Mouse (Mus musculus): Measurements from ENCODE around the gene Mtmr11.
"Not testable (repeated sequence)": the region's sequence is repeated elsewhere in the genome, so short reads cannot be mapped to it uniquely, and the experiment has no call there.

Mtmr11 gene

GRCm38 (mm10) chr3:96171583-96172196 lies 9.9 kb downstream of the Mtmr11 start:
- in situ Hi-C loops (cut with MseI, MboI): no loop called here

GRCm38 (mm10) chr3:96172197-96173178 lies 10.7 kb downstream of the Mtmr11 start, which contains the start of gene Sf3b4:
TSS of gene Sf3b4 (plus strand) at chr3:96172332.
- in situ Hi-C loops (cut with MseI, MboI): no loop called here

DNA sequence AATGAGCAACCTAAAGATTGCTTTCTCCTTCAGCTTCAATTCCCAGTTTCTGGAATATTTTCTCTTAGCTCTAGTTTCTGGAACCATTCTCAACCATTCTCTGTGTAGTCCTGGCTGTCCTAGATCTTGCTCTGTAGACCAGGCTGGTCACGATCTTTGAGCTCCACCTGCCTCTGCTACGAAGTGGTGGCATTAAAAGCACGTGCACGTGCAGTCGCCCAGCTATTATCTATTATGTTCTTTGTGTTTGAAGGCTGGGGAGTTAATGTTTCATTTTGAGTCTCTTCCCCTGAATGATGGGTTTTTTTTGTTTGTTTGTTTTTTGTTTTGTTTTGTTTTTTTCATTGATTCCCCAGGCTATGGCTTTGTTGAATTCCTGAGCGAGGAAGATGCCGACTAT lies 11.4 kb downstream of the Mtmr11 start:
- in situ Hi-C loops (cut with MseI, MboI): no loop called here

DNA sequence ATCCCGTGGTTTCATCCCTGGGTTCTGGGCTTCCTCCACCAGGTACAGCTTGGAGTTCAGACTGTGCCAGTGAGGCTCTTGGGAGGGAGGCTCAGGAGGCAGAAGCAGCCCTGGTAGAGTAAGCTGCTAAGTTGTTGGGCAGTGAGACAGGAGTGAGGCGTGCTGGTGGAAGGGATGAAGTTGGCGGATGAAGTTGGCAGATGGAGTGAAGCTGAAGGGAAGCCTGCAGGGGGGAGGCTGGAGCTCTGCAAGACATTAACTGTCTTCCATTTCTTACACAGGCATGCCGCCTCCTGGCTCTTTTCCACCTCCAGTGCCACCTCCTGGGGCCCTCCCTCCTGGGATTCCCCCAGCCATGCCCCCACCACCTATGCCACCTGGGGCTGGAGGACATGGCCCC lies 12.2 kb downstream of the Mtmr11 start:
- in situ Hi-C loops (cut with MseI, MboI): not testable (repeated sequence)

DNA sequence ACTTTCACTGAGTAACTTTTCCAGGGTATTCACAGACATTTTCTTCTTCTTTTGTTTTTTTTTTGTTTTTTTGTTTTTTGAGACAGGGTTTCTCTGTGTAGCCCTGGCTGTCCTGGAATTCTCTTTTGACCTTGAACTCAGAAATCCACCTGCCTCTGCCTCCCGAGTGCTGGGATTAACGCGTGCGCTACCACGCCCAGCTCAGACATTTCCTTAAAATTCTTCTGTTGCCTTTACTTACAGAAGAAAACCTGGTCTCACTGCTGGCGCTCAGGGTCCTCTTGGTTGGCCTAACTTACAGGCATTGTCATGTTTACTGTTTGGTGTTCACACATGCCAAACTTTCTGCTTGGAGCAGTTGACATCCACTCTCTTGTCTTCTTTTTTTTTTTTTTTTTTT lies 13.4 kb downstream of the Mtmr11 start:
- in situ Hi-C loops (cut with MseI, MboI): no loop called here

DNA sequence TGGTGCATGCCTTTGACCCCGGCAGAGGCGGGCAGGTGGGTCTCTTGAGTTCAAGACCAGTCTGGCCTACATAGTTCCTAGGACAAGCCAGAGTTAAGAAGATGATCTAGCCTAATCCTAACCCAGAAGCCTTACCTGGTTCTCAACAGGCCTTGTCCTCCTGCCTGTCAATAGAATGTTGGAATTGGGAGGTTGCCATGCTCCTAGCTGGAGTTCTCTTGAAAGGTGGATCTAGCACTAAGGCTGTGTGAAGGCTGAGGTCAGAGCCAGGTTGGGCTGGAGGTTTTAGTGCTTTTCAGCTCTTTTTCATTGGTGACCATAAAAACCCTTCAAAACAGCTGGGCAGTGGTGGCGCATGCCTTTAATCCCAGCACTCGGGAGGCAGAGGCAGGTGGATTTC lies 16.6 kb downstream of the Mtmr11 start:
- in situ Hi-C loops (cut with MseI, MboI): no loop called here

DNA sequence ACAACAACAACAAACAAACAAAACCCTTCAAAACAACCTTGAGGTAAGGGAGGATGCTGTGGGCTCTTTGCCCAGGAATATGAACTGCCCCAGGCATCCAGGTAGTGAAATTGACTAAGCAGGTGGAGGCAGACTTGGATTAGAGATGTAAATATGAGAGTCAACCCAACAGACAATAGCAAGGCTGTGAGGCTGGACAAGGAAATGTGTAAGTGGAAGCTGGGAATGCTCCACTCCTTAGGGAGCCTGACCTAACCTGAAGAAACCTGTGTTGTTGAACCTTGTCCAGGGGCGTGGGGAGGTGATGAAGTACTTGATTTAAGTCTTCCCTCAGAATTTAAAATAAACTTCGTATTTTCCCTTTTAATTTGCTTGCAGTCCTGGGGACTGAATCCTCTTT lies 17.1 kb downstream of the Mtmr11 start:
- in situ Hi-C loops (cut with MseI, MboI): no loop called here

DNA sequence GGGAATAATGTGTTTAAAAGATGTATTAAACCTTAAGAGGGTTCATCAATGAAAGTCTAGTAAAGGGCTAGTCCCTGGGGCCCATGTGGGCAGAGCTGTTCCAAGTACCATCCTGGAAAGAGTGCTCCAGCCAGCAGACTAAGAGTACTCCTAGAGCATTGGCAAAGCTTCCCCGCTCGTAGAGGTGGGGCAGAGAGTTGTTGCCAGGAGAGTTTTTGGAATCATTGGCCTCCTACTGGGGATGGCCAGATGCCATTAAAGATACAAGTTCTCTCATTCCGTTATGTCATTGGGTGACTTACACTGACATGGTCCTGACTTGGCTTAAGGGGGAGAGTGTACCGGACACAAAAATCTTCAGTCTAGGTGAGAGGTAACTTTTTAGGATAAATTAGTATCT lies 17.7 kb downstream of the Mtmr11 start:
- in situ Hi-C loops (cut with MseI, MboI): no loop called here

DNA sequence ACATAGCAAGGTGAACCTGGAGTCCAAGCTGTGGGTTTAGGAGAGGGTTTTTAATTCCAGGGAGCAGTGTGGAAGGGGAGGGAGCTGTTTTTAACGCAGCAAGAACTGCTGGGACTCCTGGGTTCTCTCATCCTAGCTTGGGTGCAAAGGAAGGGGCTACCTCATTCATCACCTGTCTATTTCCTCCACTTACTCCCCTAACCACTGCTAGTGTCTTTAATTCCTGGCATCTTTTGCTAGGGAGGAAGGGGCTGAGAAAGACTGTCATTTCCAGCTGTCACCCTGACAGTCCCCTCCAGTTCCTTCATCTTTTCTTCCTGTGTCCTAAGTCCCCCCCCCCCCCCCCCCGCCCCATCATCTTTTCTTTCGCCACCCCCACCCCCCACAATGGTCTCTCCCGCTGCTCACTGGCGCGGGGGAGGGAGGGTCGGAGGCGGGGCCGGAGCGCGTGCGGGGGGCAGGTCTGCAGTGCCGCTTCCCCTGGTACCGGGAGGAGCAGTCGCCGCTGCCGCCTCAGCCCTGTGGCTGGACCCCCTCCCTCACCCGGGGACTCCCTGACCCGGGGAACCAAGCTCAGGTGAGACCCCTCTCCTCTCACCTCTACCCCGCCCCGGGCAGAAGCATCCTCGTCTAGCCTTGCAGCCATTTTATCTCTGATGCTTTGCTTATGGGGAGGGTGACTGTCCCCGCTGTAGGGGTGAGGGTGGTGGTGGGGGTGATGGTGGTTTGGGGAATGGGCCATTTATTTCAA lies 19.1 kb downstream of the Mtmr11 start, which contains the start of gene Sv2a:
TSS of gene Sv2a (plus strand) at position 425 of the 751 bp plus-strand sequence.
- in situ Hi-C loops (cut with MseI, MboI): no loop called here

DNA sequence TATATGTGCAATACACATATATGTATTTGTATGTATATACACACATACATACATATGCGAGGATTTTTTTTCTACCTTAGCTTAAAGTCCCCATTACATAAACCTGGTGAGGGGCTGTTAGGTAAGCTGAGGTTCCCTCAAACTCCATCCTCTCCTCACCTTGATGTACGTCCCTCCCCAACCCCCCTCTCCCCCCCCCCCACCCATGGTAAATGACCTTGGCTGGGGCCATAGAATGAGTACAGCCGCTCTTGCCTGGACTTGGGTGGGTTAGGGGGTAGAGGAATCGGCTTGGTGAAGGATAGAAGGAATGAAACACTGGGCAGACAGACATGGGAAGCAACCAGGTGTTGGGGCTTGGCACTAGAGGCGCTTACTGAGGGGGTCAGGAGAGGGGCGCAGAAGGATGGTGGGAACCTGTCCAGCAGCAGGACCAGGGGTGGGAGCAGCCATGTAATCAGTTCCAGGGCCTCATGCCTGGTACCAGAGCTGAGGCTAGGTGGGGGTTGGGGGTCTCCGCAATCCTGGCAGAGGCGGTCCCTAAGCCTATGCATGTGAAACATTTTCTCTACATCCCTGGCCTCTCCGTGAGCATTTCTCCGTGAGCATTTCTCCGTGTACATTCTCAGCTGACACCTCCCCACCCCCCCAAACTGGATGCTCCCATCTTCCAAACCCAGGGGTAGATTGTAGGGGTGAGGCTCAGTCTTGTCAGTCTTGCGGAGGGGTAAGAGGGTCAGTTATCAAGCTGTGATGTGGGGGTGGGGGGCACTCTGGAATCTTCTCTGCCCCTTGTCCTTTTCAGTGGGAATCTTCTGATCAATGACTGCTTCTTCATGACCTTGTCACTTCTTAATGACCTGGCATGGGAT lies 19.9 kb downstream of the Mtmr11 start:
- in situ Hi-C loops (cut with MseI, MboI): no loop called here

- in situ Hi-C loops (cut with MseI, MboI): no loop called here
Measured at GRCm38 (mm10) chr3:96182382-96182776, 20.6 kb downstream of the Mtmr11 start.

GRCm38 (mm10) chr3:96192977-96193376 lies 31.2 kb downstream of the Mtmr11 start:
- in situ Hi-C loops (cut with MseI, MboI): no loop called here

DNA sequence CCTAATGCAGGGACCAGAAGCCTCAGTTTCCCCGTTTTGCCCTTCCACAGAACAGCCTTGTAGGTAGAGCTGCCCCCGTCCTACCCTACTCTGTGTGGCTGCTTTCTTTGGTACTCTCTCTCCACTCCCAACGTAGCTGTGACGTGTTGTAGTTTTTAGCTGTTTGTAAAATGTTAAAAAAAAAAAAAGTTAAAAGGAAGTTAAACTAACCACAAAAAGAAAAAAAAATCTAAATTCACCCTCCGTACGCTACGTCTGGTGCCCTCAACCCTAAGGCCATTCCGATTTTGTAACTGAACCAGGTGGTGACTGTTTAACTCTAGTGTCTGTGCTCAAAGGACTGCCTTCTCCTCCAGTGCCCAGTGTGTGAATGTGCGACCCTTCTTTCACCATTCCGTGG lies 33.2 kb downstream of the Mtmr11 start:
- in situ Hi-C loops (cut with MseI, MboI): no loop called here

DNA sequence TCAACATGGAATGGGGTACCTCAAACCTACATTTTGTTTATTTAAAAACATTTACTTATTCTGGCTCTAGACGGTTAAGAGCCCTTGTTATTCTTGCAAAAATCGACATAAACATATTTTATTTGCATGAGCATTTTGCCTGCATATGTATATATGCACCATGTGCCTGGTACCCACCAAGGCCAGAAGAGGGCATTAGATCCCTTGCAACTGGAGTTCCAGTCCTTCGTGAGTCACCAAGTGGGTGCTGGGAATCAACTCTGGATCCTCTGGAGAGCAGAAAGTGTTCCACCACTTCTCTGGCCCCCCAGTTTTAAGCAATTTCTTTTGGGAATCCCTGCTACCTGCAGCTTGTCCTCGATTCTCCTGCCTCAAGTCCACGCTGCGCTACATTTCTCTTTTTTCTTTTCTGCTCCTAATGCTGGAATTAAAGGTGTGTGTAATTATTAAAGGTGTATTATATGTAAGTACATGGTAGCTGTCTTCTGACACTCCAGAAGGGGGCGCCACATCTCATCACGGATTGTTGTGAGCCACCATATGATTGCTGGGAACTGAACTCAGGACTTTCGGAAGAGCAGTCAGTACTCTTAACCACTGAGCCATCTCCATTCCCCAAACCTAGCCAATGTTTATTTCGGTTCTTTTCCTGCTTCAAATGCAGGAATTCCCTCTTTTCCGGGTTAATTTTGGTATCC lies 34.0 kb downstream of the Mtmr11 start:
- in situ Hi-C loops (cut with MseI, MboI): no loop called here

GRCm38 (mm10) chr3:96196437-96197128 lies 34.8 kb downstream of the Mtmr11 start:
- in situ Hi-C loops (cut with MseI, MboI): no loop called here

DNA sequence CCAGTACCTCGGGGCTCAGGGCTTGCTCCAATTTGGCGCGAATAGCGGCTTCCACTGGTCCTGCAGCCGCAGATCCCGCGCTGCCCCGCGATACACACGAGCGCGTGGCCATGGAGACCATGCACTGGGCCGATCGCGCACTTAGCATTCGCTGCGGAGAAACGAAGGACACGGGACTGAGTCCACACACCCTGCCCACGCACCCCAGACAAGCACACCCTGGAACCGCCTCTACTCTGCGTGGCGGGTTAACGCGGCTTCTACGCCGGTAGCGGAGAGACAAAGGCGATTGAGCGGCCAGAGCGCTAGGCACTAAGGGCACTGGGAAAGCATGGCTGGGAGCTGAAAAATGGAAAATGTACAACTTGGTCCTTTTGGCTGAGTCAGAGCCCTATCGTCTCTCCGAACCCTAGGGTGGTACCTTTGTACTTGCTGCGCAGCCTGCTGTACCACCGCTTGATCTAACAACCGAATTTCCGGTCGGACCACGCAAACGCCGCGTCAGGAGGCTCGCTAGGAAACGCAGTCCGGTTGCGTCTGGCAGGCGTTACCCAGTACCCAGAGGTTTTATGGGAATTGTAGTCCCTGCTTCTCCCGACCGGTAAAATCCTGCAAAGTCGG lies 35.4 kb downstream of the Mtmr11 start:
- in situ Hi-C loops (cut with MseI, MboI): no loop called here

- in situ Hi-C loops (cut with MseI, MboI): no loop called here
Measured at GRCm38 (mm10) chr3:96198181-96198580, 36.4 kb downstream of the Mtmr11 start.

DNA sequence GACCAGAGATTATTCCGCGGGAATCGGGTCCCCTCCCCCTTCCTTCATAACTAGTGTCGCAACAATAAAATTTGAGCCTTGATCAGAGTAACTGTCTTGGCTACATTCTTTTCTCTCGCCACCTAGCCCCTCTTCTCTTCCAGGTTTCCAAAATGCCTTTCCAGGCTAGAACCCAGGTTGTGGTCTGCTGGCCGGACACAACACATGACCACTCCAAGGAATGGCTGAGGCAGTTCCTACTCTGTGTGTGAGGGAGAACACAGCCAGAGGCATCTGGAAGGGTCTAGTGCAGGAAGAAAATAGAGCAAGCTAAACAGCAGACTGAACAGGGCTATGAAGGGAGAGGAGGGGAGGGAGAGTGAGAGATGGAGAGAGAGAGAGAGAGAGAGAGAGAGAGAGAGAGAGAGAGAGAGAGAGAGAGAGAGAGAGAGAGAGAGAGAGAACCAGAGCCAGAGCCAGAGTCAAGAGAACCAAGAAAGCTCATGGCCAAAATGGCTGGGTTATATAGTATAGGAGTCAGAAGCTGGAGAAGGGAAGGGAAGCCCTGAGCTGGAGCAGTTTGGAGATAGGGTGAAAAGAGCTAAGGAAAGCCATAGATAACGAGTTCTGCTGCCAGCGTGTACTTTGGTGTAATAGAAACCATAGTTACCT lies 36.9 kb downstream of the Mtmr11 start:
- in situ Hi-C loops (cut with MseI, MboI): not testable (repeated sequence)

DNA sequence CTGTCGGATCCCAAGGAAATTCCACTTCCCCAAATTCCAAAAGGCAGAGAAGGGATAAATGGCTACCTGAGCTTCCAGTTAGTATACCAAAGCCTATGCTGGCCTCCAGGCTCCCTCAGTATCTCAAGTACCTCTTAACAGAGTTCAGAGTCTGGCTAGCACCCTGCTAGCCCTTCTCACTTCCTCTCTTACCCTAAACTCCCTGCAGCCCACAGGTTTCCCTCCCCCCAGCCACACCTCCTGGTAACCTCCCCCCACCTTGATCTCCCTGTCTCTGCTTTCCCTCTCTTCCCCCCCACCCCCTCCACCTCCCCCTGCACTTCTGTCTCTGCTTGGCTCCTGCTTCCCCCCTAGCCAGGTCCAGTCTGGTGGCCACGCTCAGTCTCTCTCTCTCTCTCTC lies 37.9 kb downstream of the Mtmr11 start:
- in situ Hi-C loops (cut with MseI, MboI): no loop called here
